Mouse (Mus musculus): Measurements from ENCODE around the gene Nes. TPM values are rescaled to one million over a fixed set of nuclear protein-coding genes. Genes with fewer than 3 reads are reported as not detected.

The Nes gene
- polyA plus RNA-seq, 1 experiment from 2014 or later: 14.6 TPM

GRCm38 (mm10) chr3:88010634-88011265 is 39.9 kb downstream of the Nes start:
- H3K27ac ChIP-seq: no peak overlapping the region
- 11% methylated on average over 6 of the region's 6 CpGs for WGBS
- no peak overlapping the region for H3K4me3 ChIP-seq
- no peaks in the 10 kb centered on the region for H3K4me1 ChIP-seq
- no peaks in the 10 kb centered on the region for H3K9me3 ChIP-seq (replicated peaks)
- H3K27me3 ChIP-seq (ENCODE audit: low read depth, poor library complexity, severe bottlenecking): peaks cover 14% of the 10 kb centered on the region; the same call in 1 of the 2 replicates
- H3K36me3 ChIP-seq: no peaks in the 10 kb centered on the region
- no peak for DNase-seq (ENCODE audit: low spot score)

- Histone ChIP-seq H3K9me3 (replicated peaks) (no peaks in the 10 kb centered on the region), H3K4me1 (peaks cover 21% of the 10 kb centered on the region), H3K4me3 (peak overlapping the region; percentile 63), H3K27ac (peak overlapping the region; percentile 7; the same call in 1 of the 2 replicates), H3K36me3 (no peaks in the 10 kb centered on the region; the same call in 1 of the 2 replicates), H3K27me3 (ENCODE audit: low read depth, poor library complexity, severe bottlenecking) (peaks cover 91% of the 10 kb centered on the region)
- under 1% methylated on average over 66 of the region's 66 CpGs for WGBS
- DNase-seq (ENCODE audit: low spot score): peak; percentile 91
Measured at GRCm38 (mm10) chr3:88022322-88023191, 51.7 kb downstream of the Nes start.

- Histone ChIP-seq H3K27ac (peak overlapping the region; percentile 7; the same call in 1 of the 2 replicates), H3K4me3 (peak overlapping the region; percentile 63), H3K4me1 (peaks cover 21% of the 10 kb centered on the region), H3K9me3 (replicated peaks) (no peaks in the 10 kb centered on the region), H3K27me3 (ENCODE audit: low read depth, poor library complexity, severe bottlenecking) (peaks cover 89% of the 10 kb centered on the region), H3K36me3 (no peaks in the 10 kb centered on the region; the same call in 1 of the 2 replicates)
- under 1% methylated on average over 81 of the region's 81 CpGs for WGBS
- DNase-seq (ENCODE audit: low spot score): peak; percentile 41
Measured at GRCm38 (mm10) chr3:88023192-88024074, 52.6 kb downstream of the Nes start.

GRCm38 (mm10) chr3:88026823-88027222 is 55.9 kb downstream of the Nes start:
- H3K9me3 ChIP-seq (replicated peaks): no peaks in the 10 kb centered on the region
- no peaks in the 10 kb centered on the region; the same call in 1 of the 2 replicates for H3K36me3 ChIP-seq
- H3K27me3 ChIP-seq (ENCODE audit: low read depth, poor library complexity, severe bottlenecking): peaks cover 89% of the 10 kb centered on the region
- H3K4me3 ChIP-seq: no peak overlapping the region
- WGBS: 63% methylated on average over 7 of the region's 7 CpGs
- H3K27ac ChIP-seq: no peak overlapping the region
- H3K4me1 ChIP-seq: peaks cover 21% of the 10 kb centered on the region
- no peak for DNase-seq (ENCODE audit: low spot score)

- no peaks in the 10 kb centered on the region for H3K9me3 ChIP-seq (replicated peaks)
- peaks cover 16% of the 10 kb centered on the region for H3K4me1 ChIP-seq
- no peaks in the 10 kb centered on the region; the same call in 1 of the 2 replicates for H3K36me3 ChIP-seq
- 58% methylated on average over 5 of the region's 5 CpGs for WGBS
- H3K4me3 ChIP-seq: no peak within 1 kb of the TSS
- H3K27me3 ChIP-seq (ENCODE audit: low read depth, poor library complexity, severe bottlenecking): peaks cover 89% of the 10 kb centered on the region
- H3K27ac ChIP-seq: no peak within 1 kb of the TSS
- DNase-seq (ENCODE audit: low spot score): no peak
Measured at GRCm38 (mm10) chr3:88027434-88028186, 56.7 kb downstream of the Nes start, which contains the start of gene Hapln2. TSS of gene Hapln2 (minus strand) at chr3:88027583.

Other genes with a start within 250 kb of the Nes start
- 0.31 and 0.43 TPM in 2 replicates for gene Lrrc71, start 222.5 kb upstream of the Nes start, polyA plus RNA-seq (2016; fragmentation: Nextera tagmentation; extraction: Ambion mirVana)
- 0.28 and 0.29 TPM in 2 replicates for gene Ntrk1, start 175.9 kb upstream of the Nes start, polyA plus RNA-seq (2016; fragmentation: Nextera tagmentation; extraction: Ambion mirVana)
- gene Insrr, start 174.1 kb upstream of the Nes start, polyA plus RNA-seq (2016; fragmentation: Nextera tagmentation; extraction: Ambion mirVana): 0.05 and 0.16 TPM in 2 replicates
- gene Pear1, start 146.8 kb upstream of the Nes start, polyA plus RNA-seq (2016; fragmentation: Nextera tagmentation; extraction: Ambion mirVana): 13.8 and 17.7 TPM in 2 replicates
- 0.13 TPM in 1 of 2 replicates, not detected in the other for gene Sh2d2a, start 124.3 kb upstream of the Nes start, polyA plus RNA-seq (2016; fragmentation: Nextera tagmentation; extraction: Ambion mirVana)
- gene Prcc, start 85.5 kb upstream of the Nes start, polyA plus RNA-seq (2016; fragmentation: Nextera tagmentation; extraction: Ambion mirVana): 17.5 and 20.5 TPM in 2 replicates
- 272 and 313 TPM in 2 replicates for gene Hdgf, start 64.8 kb upstream of the Nes start, polyA plus RNA-seq (2016; fragmentation: Nextera tagmentation; extraction: Ambion mirVana)
- gene Mrpl24, start 51.6 kb upstream of the Nes start, polyA plus RNA-seq (2016; fragmentation: Nextera tagmentation; extraction: Ambion mirVana): 75.0 and 81.3 TPM in 2 replicates
- 84.8 and 86.0 TPM in 2 replicates for gene Isg20l2, start 40.8 kb upstream of the Nes start, polyA plus RNA-seq (2016; fragmentation: Nextera tagmentation; extraction: Ambion mirVana)
- 21.1 and 21.7 TPM in 2 replicates for gene Rrnad1, start 40.4 kb upstream of the Nes start, polyA plus RNA-seq (2016; fragmentation: Nextera tagmentation; extraction: Ambion mirVana)
- gene Crabp2, start 22.4 kb upstream of the Nes start, polyA plus RNA-seq (2016; fragmentation: Nextera tagmentation; extraction: Ambion mirVana): 944 and 1,066 TPM in 2 replicates
- gene Bcan, start 29.2 kb downstream of the Nes start, polyA plus RNA-seq (2016; fragmentation: Nextera tagmentation; extraction: Ambion mirVana): not detected in 2 replicates
- 0.06 TPM in 1 of 2 replicates, not detected in the other for gene Hapln2, start 56.5 kb downstream of the Nes start, polyA plus RNA-seq (2016; fragmentation: Nextera tagmentation; extraction: Ambion mirVana)
- gene Gpatch4, start 72.0 kb downstream of the Nes start, polyA plus RNA-seq (2016; fragmentation: Nextera tagmentation; extraction: Ambion mirVana): 42.4 and 53.4 TPM in 2 replicates
- gene Naxe, start 87.4 kb downstream of the Nes start, polyA plus RNA-seq (2016; fragmentation: Nextera tagmentation; extraction: Ambion mirVana): 132 and 148 TPM in 2 replicates
- gene Ttc24, start 107.2 kb downstream of the Nes start, polyA plus RNA-seq (2016; fragmentation: Nextera tagmentation; extraction: Ambion mirVana): not detected in 2 replicates
- 23.1 and 26.7 TPM in 2 replicates for gene Iqgap3, start 110.9 kb downstream of the Nes start, polyA plus RNA-seq (2016; fragmentation: Nextera tagmentation; extraction: Ambion mirVana)
- 12.3 and 14.0 TPM in 2 replicates for gene Mef2d, start 171.3 kb downstream of the Nes start, polyA plus RNA-seq (2016; fragmentation: Nextera tagmentation; extraction: Ambion mirVana)

All from limb, embryonic 10.5 days (tissue).